Mouse (Mus musculus): ENCODE results near the gene Vmn1r62.
"Not testable (repeated sequence)": the region's sequence is repeated elsewhere in the genome, so short reads cannot be mapped to it uniquely, and the experiment has no call there.

Vmn1r62 gene

DNA sequence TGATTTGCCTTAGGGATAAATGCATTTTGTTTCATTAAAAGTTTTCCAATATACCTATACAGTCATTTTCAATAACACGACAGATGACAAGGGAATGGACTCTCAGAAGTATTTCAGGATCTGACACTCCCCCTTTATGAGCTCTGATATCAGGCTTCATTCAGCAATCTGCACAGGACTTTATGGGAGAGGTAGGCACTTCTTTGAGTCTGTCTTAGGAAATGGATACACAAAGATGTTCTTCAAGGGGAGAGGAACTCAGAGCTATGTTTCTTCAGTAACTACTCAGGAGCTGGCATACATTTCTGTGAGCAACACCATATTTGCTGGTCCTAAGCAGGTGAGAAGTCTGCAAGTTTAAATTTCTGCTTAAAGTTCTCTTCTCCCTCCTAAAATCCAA lies at the start of gene Vmn1r62:
Gene Vmn1r62, plus strand, starts transcription at position 301 of the 400 bp plus-strand sequence.
- not testable (repeated sequence) for DNase-seq (ENCODE audit: low read depth)
